Mouse (Mus musculus): Measurements from ENCODE around the gene Samd7. TPM values are rescaled to one million over a fixed set of nuclear protein-coding genes. Genes with fewer than 3 reads are reported as not detected.

Gene Samd7
- polyA plus RNA-seq, 1 experiment from 2014 or later: not detected

DNA sequence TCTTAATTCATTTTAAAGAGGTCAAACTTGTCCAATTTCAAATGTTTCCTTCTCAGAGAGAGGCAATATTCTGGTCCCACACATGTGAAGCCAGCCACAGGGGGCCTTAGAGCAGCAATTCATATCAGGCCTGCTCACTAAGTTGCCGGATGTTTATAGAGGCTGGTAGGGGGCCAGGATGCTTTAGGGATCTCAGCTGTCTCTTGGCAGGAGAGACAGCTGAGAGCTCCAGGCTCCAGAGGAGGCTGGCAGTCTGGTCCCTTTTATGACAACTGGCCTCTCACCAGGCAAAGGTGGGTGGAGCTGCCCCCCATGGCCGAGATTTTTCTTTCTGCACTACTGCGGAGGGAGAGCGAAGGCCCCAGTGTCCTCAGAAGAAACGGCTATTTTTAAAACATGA lies 22.9 kb upstream of the Samd7 start:
- no peaks in the 10 kb centered on the region for H3K4me1 ChIP-seq (replicated peaks)
- H3K9ac ChIP-seq (replicated peaks): no peak overlapping the region
- WGBS: 35% methylated on average over 5 of the region's 5 CpGs
- H3K36me3 ChIP-seq: no peaks in the 10 kb centered on the region
- no peak overlapping the region for H3K4me2 ChIP-seq
- no peaks in the 10 kb centered on the region for H3K9me3 ChIP-seq
- ATAC-seq (ENCODE audit: insufficient number of reproducible peaks, insufficient read depth, low FRiP score, low TSS enrichment, low read depth): no peak
- no peaks in the 10 kb centered on the region for H3K27me3 ChIP-seq
- H3K27ac ChIP-seq: no peak overlapping the region
- no peak overlapping the region for H3K4me3 ChIP-seq (replicated peaks)

DNA sequence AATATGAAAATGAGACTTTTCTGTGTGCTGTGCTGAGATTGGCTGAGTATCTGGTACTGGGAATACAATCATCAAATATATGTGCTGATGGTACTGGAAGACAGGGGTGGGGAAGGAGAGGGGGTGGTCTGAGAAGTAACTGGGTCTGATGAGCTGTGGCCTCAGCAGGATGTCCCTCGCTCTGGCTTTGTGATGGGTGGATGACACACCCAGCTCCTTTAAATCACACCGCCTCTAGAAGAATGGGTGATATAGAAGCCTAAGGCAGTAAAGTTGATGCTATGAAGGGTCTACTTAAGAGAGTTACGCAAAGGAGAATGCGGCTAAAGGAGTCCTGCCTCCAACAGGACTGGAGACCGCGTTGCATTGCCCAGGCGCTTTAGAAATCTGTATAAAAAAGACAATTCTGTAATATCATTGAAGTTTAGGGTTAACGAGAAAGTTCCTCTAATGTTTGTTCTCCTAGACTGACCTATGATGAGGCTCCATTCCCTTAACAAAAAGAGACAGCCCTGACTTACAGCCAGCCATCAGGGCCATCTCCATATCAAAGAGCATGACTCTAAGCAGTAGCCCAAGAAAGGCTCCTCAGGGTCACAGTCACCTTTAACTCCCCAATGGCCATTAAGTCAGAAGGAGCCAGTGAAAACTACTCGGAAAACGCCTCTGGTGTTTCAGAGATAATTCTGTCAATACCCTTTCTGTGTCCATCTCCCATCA lies 21.8 kb upstream of the Samd7 start:
- Histone ChIP-seq H3K4me1 (replicated peaks) (no peaks in the 10 kb centered on the region), H3K27ac (no peak overlapping the region), H3K9ac (replicated peaks) (no peak overlapping the region), H3K4me3 (replicated peaks) (no peak overlapping the region), H3K9me3 (no peaks in the 10 kb centered on the region), H3K27me3 (no peaks in the 10 kb centered on the region), H3K36me3 (no peaks in the 10 kb centered on the region), H3K4me2 (no peak overlapping the region)
- no peak for ATAC-seq (ENCODE audit: insufficient number of reproducible peaks, insufficient read depth, low FRiP score, low TSS enrichment, low read depth)
- WGBS: 44% methylated on average over 10 of the region's 10 CpGs

DNA sequence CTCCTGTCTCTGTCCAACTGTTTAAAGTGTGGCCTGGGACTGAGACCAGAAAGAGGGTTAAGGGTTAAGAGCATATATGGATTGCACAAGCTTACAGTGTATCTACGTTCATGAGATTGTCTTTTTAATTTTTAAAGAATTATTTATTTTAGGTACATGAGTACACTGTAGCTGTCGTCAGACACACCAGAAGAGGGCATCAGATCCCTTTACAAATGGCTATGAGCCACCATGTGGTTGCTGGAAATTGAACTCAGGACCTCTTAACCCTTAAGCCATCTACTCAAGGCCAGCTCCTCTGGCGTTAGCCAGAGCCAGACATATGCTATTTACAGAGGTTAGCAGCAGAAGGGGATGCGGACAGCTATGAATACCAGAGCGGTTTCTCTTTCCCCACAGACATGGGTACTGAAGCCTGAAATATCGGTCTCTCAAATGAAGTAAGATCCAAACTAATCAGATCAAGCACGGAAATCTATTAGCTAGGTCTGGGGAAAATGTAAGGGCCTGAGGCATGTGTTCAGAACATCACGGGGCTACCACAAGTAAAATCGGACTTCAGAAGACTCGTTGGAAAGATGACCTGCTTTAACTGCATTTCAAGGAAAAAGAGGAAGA lies 21.1 kb upstream of the Samd7 start:
- Histone ChIP-seq H3K27ac (no peak overlapping the region), H3K36me3 (no peaks in the 10 kb centered on the region), H3K4me1 (replicated peaks) (no peaks in the 10 kb centered on the region), H3K4me2 (no peak overlapping the region), H3K9me3 (no peaks in the 10 kb centered on the region), H3K27me3 (no peaks in the 10 kb centered on the region), H3K4me3 (replicated peaks) (no peak overlapping the region), H3K9ac (replicated peaks) (no peak overlapping the region)
- no peak for ATAC-seq (ENCODE audit: insufficient number of reproducible peaks, insufficient read depth, low FRiP score, low TSS enrichment, low read depth)
- WGBS: 81% methylated on average over 10 of the region's 10 CpGs

DNA sequence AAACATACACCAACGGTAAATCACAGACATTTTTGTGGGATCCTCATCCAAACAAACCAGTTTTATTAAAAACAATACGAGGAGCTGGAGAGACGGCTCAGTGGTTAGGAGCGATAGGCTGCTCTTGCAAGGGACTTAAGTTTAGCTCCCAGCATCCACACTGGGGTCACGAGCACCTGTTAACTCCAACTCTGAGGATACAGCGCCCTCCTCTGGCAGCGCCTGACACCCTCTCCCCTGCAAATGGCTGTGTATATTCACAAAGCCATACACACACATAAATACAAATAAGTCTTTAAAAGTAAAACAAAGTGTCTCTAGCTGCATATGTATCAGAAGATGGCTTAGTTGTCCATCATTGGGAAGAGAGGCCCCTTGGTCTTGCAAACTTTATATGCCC lies 20.6 kb upstream of the Samd7 start:
- H3K9me3 ChIP-seq: no peaks in the 10 kb centered on the region
- H3K27ac ChIP-seq: no peak overlapping the region
- H3K4me1 ChIP-seq (replicated peaks): no peaks in the 10 kb centered on the region
- H3K36me3 ChIP-seq: no peaks in the 10 kb centered on the region
- 78% methylated on average over 7 of the region's 7 CpGs for WGBS
- no peak overlapping the region for H3K9ac ChIP-seq (replicated peaks)
- no peaks in the 10 kb centered on the region for H3K27me3 ChIP-seq
- no peak overlapping the region for H3K4me3 ChIP-seq (replicated peaks)
- H3K4me2 ChIP-seq: no peak overlapping the region
- no peak for ATAC-seq (ENCODE audit: insufficient number of reproducible peaks, insufficient read depth, low FRiP score, low TSS enrichment, low read depth)

DNA sequence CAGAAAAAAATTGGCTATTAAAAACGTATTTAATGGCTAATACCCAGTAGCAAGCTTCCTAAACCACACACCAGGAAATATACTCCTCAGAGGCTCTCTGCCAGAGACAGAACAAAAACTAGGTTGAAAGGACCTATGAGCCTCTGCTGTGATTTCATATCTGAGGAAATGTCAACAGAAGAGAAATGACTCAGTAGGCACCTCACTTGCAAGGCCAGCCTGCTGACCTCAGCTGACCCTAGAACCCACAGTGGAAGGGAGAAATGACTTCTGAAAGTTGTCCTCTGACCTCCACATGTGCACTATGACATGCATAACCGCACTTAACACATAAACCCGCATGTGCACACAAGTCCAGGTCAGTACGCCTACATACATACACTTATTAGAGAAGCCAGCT lies 18.9 kb upstream of the Samd7 start:
- no peak overlapping the region for H3K27ac ChIP-seq
- H3K4me3 ChIP-seq (replicated peaks): no peak overlapping the region
- 80% methylated on average over 4 of the region's 4 CpGs for WGBS
- H3K4me2 ChIP-seq: no peak overlapping the region
- H3K27me3 ChIP-seq: no peaks in the 10 kb centered on the region
- ATAC-seq (ENCODE audit: insufficient number of reproducible peaks, insufficient read depth, low FRiP score, low TSS enrichment, low read depth): no peak
- no peaks in the 10 kb centered on the region for H3K4me1 ChIP-seq (replicated peaks)
- no peaks in the 10 kb centered on the region for H3K9me3 ChIP-seq
- no peak overlapping the region for H3K9ac ChIP-seq (replicated peaks)
- no peaks in the 10 kb centered on the region for H3K36me3 ChIP-seq

DNA sequence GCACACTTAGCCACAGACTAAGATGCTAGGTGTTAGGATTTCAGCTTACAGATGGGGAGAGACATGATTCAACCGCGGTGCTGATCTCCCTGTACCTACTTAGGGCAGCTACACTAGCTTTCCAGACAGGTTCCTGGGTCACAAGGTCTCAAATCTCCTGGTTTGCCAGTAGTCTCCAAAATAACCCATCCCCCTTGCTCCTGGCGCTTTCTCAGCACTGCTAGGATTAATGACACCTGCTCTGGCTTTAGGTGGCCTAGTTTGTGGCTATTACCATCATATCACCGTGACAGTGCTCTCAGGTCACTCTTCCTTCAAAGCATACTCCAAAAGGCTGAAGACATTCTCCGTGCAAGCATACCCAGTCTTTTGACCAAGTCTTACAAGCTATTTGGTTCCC lies 17.0 kb upstream of the Samd7 start:
- H3K36me3 ChIP-seq: no peaks in the 10 kb centered on the region
- H3K4me1 ChIP-seq (replicated peaks): no peaks in the 10 kb centered on the region
- H3K27ac ChIP-seq: no peak overlapping the region
- H3K4me2 ChIP-seq: no peak overlapping the region
- no peak overlapping the region for H3K9ac ChIP-seq (replicated peaks)
- no peak for ATAC-seq (ENCODE audit: insufficient number of reproducible peaks, insufficient read depth, low FRiP score, low TSS enrichment, low read depth)
- H3K4me3 ChIP-seq (replicated peaks): no peak overlapping the region
- no peaks in the 10 kb centered on the region for H3K9me3 ChIP-seq
- H3K27me3 ChIP-seq: no peaks in the 10 kb centered on the region
- 81% methylated on average over 5 of the region's 5 CpGs for WGBS

DNA sequence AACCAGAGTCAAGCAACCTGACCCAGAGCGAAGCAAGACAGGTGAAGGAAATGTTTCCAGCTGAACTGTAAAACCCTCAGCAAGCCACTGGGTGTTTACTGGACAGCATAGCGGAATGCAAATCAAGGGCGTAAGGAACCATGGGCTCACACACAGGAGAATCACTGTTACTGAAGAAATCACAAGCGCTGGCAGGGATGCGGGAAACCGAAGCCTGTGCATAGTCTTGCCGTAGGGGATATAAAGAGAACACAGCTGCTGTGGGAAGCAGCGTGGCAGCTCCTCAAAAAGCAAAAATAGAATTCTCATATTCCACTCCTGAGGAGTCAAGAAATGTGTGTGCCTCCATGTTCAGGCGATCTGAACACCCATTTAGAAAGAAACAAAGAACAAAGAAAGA lies 9.3 kb upstream of the Samd7 start:
- Histone ChIP-seq H3K4me3 (replicated peaks) (no peak overlapping the region), H3K9me3 (no peaks in the 10 kb centered on the region), H3K4me2 (no peak overlapping the region), H3K9ac (replicated peaks) (no peak overlapping the region), H3K27ac (peak overlapping the region; percentile 64), H3K4me1 (replicated peaks) (0 out of 2 replicates have a peak, but pooled peaks cover 6% of the 10 kb centered on the region), H3K36me3 (no peaks in the 10 kb centered on the region), H3K27me3 (no peaks in the 10 kb centered on the region)
- no peak for ATAC-seq (ENCODE audit: insufficient number of reproducible peaks, insufficient read depth, low FRiP score, low TSS enrichment, low read depth)
- 66% methylated on average over 9 of the region's 9 CpGs for WGBS

DNA sequence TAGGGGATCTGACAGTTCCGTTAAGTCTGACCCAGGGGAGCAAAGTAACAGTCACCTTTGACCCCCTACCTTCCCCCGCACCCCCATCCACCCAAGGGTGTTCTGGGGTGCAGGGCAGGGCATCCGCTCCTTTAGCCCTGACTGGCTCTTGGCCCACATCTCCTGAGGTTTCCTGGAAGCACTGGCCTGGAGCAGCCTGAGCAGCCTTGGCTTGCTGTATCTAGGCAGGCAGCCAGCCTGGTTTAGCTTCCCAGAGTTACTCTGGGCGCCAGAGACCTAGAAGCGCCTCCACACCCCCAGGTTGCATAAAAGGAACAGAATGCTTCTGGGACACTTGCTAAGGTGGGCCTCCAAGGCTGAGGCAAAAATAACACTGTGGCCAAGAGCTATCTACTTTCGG lies 4.8 kb upstream of the Samd7 start:
- no peak for ATAC-seq (ENCODE audit: insufficient number of reproducible peaks, insufficient read depth, low FRiP score, low TSS enrichment, low read depth)
- 84% methylated on average over 6 of the region's 6 CpGs for WGBS
- Histone ChIP-seq H3K4me2 (no peak overlapping the region), H3K4me1 (replicated peaks) (0 out of 2 replicates have a peak, but pooled peaks cover 6% of the 10 kb centered on the region), H3K27me3 (no peaks in the 10 kb centered on the region), H3K27ac (no peak overlapping the region), H3K9me3 (peaks cover 4% of the 10 kb centered on the region; the same call in 1 of the 2 replicates), H3K4me3 (replicated peaks) (no peak overlapping the region), H3K36me3 (no peaks in the 10 kb centered on the region), H3K9ac (replicated peaks) (no peak overlapping the region)

DNA sequence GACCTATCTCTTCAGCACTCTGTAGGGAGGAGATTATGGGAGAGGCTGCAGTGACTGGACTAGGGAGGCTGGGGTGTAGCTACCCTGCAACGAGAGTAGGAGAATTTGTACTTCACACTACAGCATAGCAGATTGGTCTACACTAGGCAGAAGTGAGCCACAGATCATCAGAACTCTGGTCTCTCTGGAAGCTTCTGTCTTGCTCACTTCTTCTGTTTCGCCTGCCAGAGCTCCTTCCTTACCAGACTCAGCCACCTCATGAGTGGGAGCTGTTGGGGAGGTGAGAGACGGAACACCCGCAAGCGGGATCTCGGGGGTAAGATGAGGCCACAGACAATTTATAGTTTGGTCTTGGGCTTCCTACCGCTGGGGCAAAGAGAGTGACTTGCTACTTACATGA lies 3.2 kb upstream of the Samd7 start:
- no peak overlapping the region for H3K9ac ChIP-seq (replicated peaks)
- H3K27me3 ChIP-seq: no peaks in the 10 kb centered on the region
- ATAC-seq (ENCODE audit: insufficient number of reproducible peaks, insufficient read depth, low FRiP score, low TSS enrichment, low read depth): no peak
- no peak overlapping the region for H3K4me3 ChIP-seq (replicated peaks)
- WGBS: 87% methylated on average over 7 of the region's 7 CpGs
- no peak overlapping the region for H3K4me2 ChIP-seq
- H3K4me1 ChIP-seq (replicated peaks): no peaks in the 10 kb centered on the region
- no peak overlapping the region for H3K27ac ChIP-seq
- peaks cover 4% of the 10 kb centered on the region; the same call in 1 of the 2 replicates for H3K9me3 ChIP-seq
- H3K36me3 ChIP-seq: no peaks in the 10 kb centered on the region

DNA sequence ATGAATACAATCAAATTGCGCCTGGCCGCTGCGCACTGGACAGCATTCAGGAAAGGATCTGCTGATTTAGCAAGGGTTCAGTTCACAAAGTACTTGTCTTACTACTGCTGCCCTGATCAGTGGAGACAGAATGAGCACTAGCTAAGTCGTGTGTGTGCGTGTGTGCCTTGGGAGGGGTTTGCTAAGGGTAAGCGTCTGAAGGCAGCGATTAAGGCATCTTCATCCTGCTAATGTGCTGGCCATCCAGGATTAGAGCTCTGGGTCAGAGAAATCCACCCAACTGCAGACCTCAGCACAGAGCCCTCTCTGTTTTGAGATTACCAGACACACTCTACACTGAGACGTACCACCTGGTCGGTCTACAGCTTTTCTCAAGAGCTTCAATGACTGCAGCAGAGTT lies 2.2 kb downstream of the Samd7 start:
- no peak for ATAC-seq (ENCODE audit: insufficient number of reproducible peaks, insufficient read depth, low FRiP score, low TSS enrichment, low read depth)
- 90% methylated on average over 9 of the region's 9 CpGs for WGBS
- Histone ChIP-seq H3K9ac (replicated peaks) (no peak overlapping the region), H3K9me3 (peaks cover 4% of the 10 kb centered on the region; the same call in 1 of the 2 replicates), H3K4me3 (replicated peaks) (no peak overlapping the region), H3K4me1 (replicated peaks) (no peaks in the 10 kb centered on the region), H3K4me2 (no peak overlapping the region), H3K27me3 (no peaks in the 10 kb centered on the region), H3K36me3 (no peaks in the 10 kb centered on the region), H3K27ac (no peak overlapping the region)

DNA sequence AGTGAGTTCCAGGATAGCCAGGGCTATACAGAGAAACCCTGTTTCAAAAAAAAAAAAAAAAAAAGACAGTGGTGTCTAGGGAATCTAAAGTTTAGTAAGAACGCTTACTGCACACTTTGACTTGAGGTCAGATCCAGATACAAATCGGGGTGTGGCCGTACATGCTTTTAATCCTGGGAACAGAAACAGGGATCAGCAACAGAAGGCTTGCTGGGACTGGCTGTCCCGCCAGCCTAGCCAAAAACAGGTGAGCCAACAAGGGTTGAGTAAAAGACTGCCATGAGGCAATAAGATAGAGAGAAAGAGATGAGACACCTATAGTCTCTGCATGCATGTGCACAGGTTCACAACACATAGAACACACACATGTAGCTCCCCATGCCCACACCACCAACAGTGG lies 8.6 kb downstream of the Samd7 start:
- no peaks in the 10 kb centered on the region for H3K4me1 ChIP-seq (replicated peaks)
- no peaks in the 10 kb centered on the region for H3K27me3 ChIP-seq
- no peaks in the 10 kb centered on the region for H3K36me3 ChIP-seq
- H3K4me3 ChIP-seq (replicated peaks): no peak overlapping the region
- H3K9ac ChIP-seq (replicated peaks): no peak overlapping the region
- no peak overlapping the region for H3K4me2 ChIP-seq
- no peak overlapping the region for H3K27ac ChIP-seq
- no peak for ATAC-seq (ENCODE audit: insufficient number of reproducible peaks, insufficient read depth, low FRiP score, low TSS enrichment, low read depth)
- no peaks in the 10 kb centered on the region for H3K9me3 ChIP-seq
- 94% methylated on average over 4 of the region's 4 CpGs for WGBS

DNA sequence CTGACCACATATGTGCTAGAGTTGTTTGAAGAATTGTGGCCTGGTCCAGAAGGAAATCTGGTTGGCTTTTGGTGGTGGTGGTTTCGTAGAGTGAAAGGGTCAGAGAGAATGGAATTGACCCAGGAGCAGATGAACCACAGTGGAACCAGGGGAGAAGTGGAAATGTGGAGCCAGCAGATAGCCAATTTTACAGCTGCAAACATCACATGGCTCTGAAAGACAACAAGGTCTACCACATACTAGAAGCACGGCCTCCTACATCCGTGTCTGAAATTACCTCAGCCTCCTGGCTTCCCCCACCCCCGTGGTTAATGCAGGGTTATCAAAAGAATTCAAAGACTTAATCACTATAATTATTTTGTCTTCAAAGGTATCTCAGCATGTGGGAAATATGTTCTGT lies 18.8 kb downstream of the Samd7 start:
- Histone ChIP-seq H3K9ac (replicated peaks) (no peak overlapping the region), H3K36me3 (no peaks in the 10 kb centered on the region), H3K4me3 (replicated peaks) (no peak overlapping the region), H3K4me2 (no peak overlapping the region), H3K4me1 (replicated peaks) (no peaks in the 10 kb centered on the region), H3K9me3 (no peaks in the 10 kb centered on the region), H3K27ac (no peak overlapping the region), H3K27me3 (no peaks in the 10 kb centered on the region)
- 91% methylated on average over 4 of the region's 4 CpGs for WGBS
- no peak for ATAC-seq (ENCODE audit: insufficient number of reproducible peaks, insufficient read depth, low FRiP score, low TSS enrichment, low read depth)
